9 mouse cellular contexts compared by ENCODE assay signal in the genomic region with DNA sequence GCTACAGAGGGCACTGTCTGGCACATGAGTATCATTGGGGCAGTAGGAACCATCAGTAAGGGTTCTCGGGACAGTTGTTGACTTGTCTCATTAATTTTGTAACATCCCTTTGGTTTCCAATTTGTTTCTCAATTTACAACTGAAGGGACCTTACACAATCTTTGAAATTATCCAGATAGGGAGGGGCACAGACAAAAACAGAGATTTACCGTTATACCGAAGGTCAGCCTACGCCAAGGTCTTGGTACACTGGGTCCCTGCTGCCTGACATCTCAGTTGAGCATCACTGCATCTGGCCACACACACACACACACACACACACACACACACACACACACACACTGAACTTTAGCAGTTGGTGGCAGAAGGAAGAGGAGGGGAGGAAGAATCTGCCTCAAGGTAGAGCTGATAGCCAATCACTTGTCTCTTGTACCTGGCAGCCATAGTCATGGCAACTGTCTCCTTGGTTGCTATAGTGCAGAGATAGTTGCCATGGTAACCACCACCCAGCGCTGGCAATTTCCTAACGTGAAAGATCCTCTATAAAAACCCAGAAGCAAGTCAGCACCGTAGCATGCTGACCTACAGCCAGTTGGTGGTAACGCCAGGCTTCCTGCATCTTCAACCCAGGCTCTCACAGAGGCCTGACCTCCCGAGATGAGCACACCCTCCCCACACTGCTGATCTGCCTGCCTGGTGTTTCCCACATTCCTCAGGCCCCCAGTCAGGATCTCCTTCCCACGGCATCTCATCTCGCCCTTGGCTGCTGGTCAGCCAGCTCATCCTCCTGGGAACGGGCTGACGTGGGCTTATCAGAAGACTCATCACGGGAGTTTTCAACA. TPM values are rescaled to one million over a fixed set of nuclear protein-coding genes. Genes with fewer than 3 reads are reported as not detected.
A peak's percentile ranks its signal among the peaks of the same experiment; 100 is the strongest.
DNase-seq lines count a peak whose midpoint lies in the region; ATAC-seq and TF ChIP-seq lines count a peak whose summit lies in the region.
"Had no signal": no experiment of that assay in that cellular context is flagged by ENCODE, and none has a peak within 500 bp of the region (broad histone marks: within the 10 kb centered on the region; RNA-seq: fewer than 3 reads in every experiment).

No protein-coding gene starts in this region.

- H3K4me1 ChIP-seq in heart, adult 2 months (ENCODE audit: control insufficient read depth, insufficient read depth, low read length), result peaks cover 8% of the 10 kb centered on the region; the same call in 1 of the 2 replicates
- H3K4me1 ChIP-seq in cortical plate, adult 2 months (ENCODE audit: control insufficient read depth, insufficient read depth, low read length), result peaks cover 6% of the 10 kb centered on the region

- WGBS in heart, adult 2 months, result 33% methylated on average over 14 of the region's 14 CpGs

- H3K27ac ChIP-seq in heart, adult 2 months, result peak overlapping the region; percentile 51; the same call in 1 of the 2 replicates
- peak overlapping the region; percentile 41 for H3K27ac ChIP-seq in cortical plate, adult 2 months (ENCODE audit: insufficient read depth, low read length)

- peak; percentile 51 to 69 for DNase-seq in heart, adult 2 months
- DNase-seq in heart, adult 8-10 months (ENCODE audit: low spot score), result no peak
- DNase-seq in heart, postnatal 25 days (ENCODE audit: low spot score), result peak; percentile 45
- peak; percentile 67 to 87 for DNase-seq in left cerebral cortex, postnatal 10 days (ENCODE audit: extremely low spot score in 1 of 2, low spot score in 2 of 2)
- DNase-seq in right cerebral cortex, postnatal 14 days, result peak; percentile 54
- DNase-seq in cerebellum, adult 11-12 months, result no peak

- no peak overlapping the region for H3K9ac ChIP-seq in heart, adult 2 months (ENCODE audit: low read depth, low read length)

- H3K79me2 ChIP-seq in heart, adult 2 months (replicated peaks; ENCODE audit: control insufficient read depth, insufficient read depth, low read length), result no peaks in the 10 kb centered on the region

- no peak for TF ChIP-seq POLR2A in heart, adult 2 months (IDR thresholded peaks at IDR 0.05; ENCODE audit: insufficient read depth, low read depth, low read length)
- TF ChIP-seq POLR2A in cortical plate, adult 2 months (IDR thresholded peaks at IDR 0.05; ENCODE audit: extremely low read depth, insufficient read depth, low read length), result peak; percentile 80

- H3K36me3 ChIP-seq in heart, adult 2 months (ENCODE audit: control insufficient read depth, insufficient read depth, low read length), result no peaks in the 10 kb centered on the region

- H3K4me3 ChIP-seq in heart, adult 2 months, result no peak overlapping the region
- no peak overlapping the region for H3K4me3 ChIP-seq in cortical plate, adult 2 months (ENCODE audit: insufficient read depth, low read length)

- peak; percentile 61 for ATAC-seq in CD4-positive, CD25-positive, alpha-beta regulatory T cell, adult 4 months

- no peaks in the 10 kb centered on the region for H3K27me3 ChIP-seq in heart, adult 2 months (ENCODE audit: control insufficient read depth, insufficient read depth, low read length)

- TF ChIP-seq EP300 in heart, adult 2 months (IDR thresholded peaks at IDR 0.05; ENCODE audit: insufficient read depth, low read depth, low read length), result no peak

- intact Hi-C loops in heart, adult 2 months (cut with DNase I), result no loop called here
- intact Hi-C loops in heart, postnatal 25 days (cut with DNase I), result no loop called here
- intact Hi-C loops in left cerebral cortex, postnatal 10 days (cut with DNase I), result no loop called here

- TF ChIP-seq CTCF in heart, adult 2 months (IDR thresholded peaks at IDR 0.05), result no peak
- no peak for TF ChIP-seq CTCF in cortical plate, adult 2 months (IDR thresholded peaks at IDR 0.05; ENCODE audit: extremely low read depth, insufficient read depth, low read length)

RNA-seq across cellular contexts. Expression of gene H13, which starts 15.2 kb away (rescaled TPM):
- total RNA-seq in heart, adult 2 months (2021), result 10 to 100 TPM; 33.9 to 37.6 TPM
- polyA plus RNA-seq in heart, adult 2 months (2012; rRNA removed), result 42.9 and 43.5 TPM in 2 replicates
- total RNA-seq in heart, adult 8-10 months (2022), result 10 to 100 TPM; 34.4 to 36.3 (median 35.1) TPM
- polyA plus RNA-seq in CD4-positive, CD25-positive, alpha-beta regulatory T cell, adult 4 months (2017; shearing (Covaris generic)), result 10 to 100 TPM; 76.1 to 76.2 TPM
- 65.9 and 68.4 TPM in 2 replicates for polyA plus RNA-seq in cortical plate, adult 2 months (2012; rRNA removed)
- 10 to 100 TPM; 35.1 to 38.5 TPM for total RNA-seq in heart, postnatal 25 days (2021)
- 100 to 1,000 TPM in 1 of 2 experiments, 10 to 100 TPM in 1; 99.7 to 115 TPM for total RNA-seq in left cerebral cortex, postnatal 10 days (2021)

RNA-seq across cellular contexts. Expression of gene Rem1, which starts 27.3 kb away (rescaled TPM):
- total RNA-seq in heart, adult 2 months (2021), result 1 to 10 TPM; 5.8 to 7.1 TPM
- polyA plus RNA-seq in heart, adult 2 months (2012; rRNA removed), result 5.6 and 7.1 TPM in 2 replicates
- total RNA-seq in heart, adult 8-10 months (2022), result 1 to 10 TPM; 5.1 to 5.6 (median 5.2) TPM
- not detected for polyA plus RNA-seq in CD4-positive, CD25-positive, alpha-beta regulatory T cell, adult 4 months (2017; shearing (Covaris generic))
- polyA plus RNA-seq in cortical plate, adult 2 months (2012; rRNA removed), result 0.78 and 0.90 TPM in 2 replicates
- 1 to 10 TPM; 7.7 to 8.5 TPM for total RNA-seq in heart, postnatal 25 days (2021)
- 1 to 10 TPM; 1.5 TPM for total RNA-seq in left cerebral cortex, postnatal 10 days (2021)

RNA-seq across cellular contexts. Expression of gene Defb25, which starts 31.2 kb away (rescaled TPM):
- total RNA-seq in heart, adult 2 months (2021), result not detected
- polyA plus RNA-seq in heart, adult 2 months (2012; rRNA removed), result not detected in 2 replicates
- not detected for total RNA-seq in heart, adult 8-10 months (2022)
- polyA plus RNA-seq in CD4-positive, CD25-positive, alpha-beta regulatory T cell, adult 4 months (2017; shearing (Covaris generic)), result not detected
- polyA plus RNA-seq in cortical plate, adult 2 months (2012; rRNA removed), result not detected in 2 replicates
- not detected for total RNA-seq in heart, postnatal 25 days (2021)
- not detected for total RNA-seq in left cerebral cortex, postnatal 10 days (2021)
- total RNA-seq: heart, postnatal 10 days had no signal

RNA-seq across cellular contexts. Expression of gene Mcts2, which starts 32.7 kb away (rescaled TPM):
- 10 to 100 TPM; 14.8 to 18.2 TPM for total RNA-seq in heart, adult 2 months (2021)
- 8.6 and 12.1 TPM in 2 replicates for polyA plus RNA-seq in heart, adult 2 months (2012; rRNA removed)
- total RNA-seq in heart, adult 8-10 months (2022), result 10 to 100 TPM; 15.0 to 19.6 (median 16.6) TPM
- polyA plus RNA-seq in CD4-positive, CD25-positive, alpha-beta regulatory T cell, adult 4 months (2017; shearing (Covaris generic)), result 1 to 10 TPM; 3.7 to 3.9 TPM
- polyA plus RNA-seq in cortical plate, adult 2 months (2012; rRNA removed), result 20.0 and 21.5 TPM in 2 replicates
- 10 to 100 TPM; 17.7 to 18.5 TPM for total RNA-seq in heart, postnatal 25 days (2021)
- 10 to 100 TPM; 22.9 to 28.1 TPM for total RNA-seq in left cerebral cortex, postnatal 10 days (2021)

RNA-seq across cellular contexts. Expression of gene Defb36, which starts 50.0 kb away (rescaled TPM):
- total RNA-seq in heart, adult 2 months (2021), result not detected
- not detected in 2 replicates for polyA plus RNA-seq in heart, adult 2 months (2012; rRNA removed)
- not detected for total RNA-seq in heart, adult 8-10 months (2022)
- not detected for polyA plus RNA-seq in CD4-positive, CD25-positive, alpha-beta regulatory T cell, adult 4 months (2017; shearing (Covaris generic))
- not detected in 2 replicates for polyA plus RNA-seq in cortical plate, adult 2 months (2012; rRNA removed)
- total RNA-seq in heart, postnatal 25 days (2021), result not detected
- total RNA-seq in left cerebral cortex, postnatal 10 days (2021), result not detected
- total RNA-seq: heart, postnatal 10 days had no signal

Comparison
In these comparisons a context has a peak if more than half of its experiments do, and no peak if none do; other contexts are left out.
1. DNase-seq: peak in heart, adult 2 months (2 of 2), heart, postnatal 25 days (single experiment), left cerebral cortex, postnatal 10 days (2 of 2) and right cerebral cortex, postnatal 14 days (single experiment); none in heart, adult 8-10 months (single experiment) and cerebellum, adult 11-12 months (single experiment).